Mouse (Mus musculus): ENCODE data around the gene Emx1. TPM values are rescaled to one million over a fixed set of nuclear protein-coding genes. Genes with fewer than 3 reads are reported as not detected.

Gene Emx1
- total and polyA plus RNA-seq, 3 experiments, result not detected

GRCm38 (mm10) chr6:85180036-85180435 lies 7.2 kb upstream of the Emx1 start:
- no peak for DNase-seq (ENCODE audit: extremely low read depth)
- H3K4me3 ChIP-seq (replicated peaks in 1 of 3; ENCODE audit: low read depth in 2 of 3, low read length in 2 of 3, poor library complexity in 1 of 3), result no peak overlapping the region
- no peaks in the 10 kb centered on the region for H3K36me3 ChIP-seq (replicated peaks in 1 of 2; ENCODE audit: control insufficient read depth in 1 of 2, insufficient read depth in 1 of 2, low read length in 1 of 2)
- TF ChIP-seq BHLHE40 (IDR thresholded peaks at IDR 0.05; ENCODE audit: low read depth, low read length) (no peak), TBP (conservative IDR thresholded peaks at IDR 0.05; ENCODE audit: low read depth, low read length) (no peak), ZNF384 (IDR thresholded peaks at IDR 0.05; ENCODE audit: low read depth, low read length) (no peak), ETS1 (conservative IDR thresholded peaks at IDR 0.05; ENCODE audit: low read depth, low read length) (no peak), SIN3A (IDR thresholded peaks at IDR 0.05; ENCODE audit: low read length) (no peak), POLR2A (IDR thresholded peaks at IDR 0.05; ENCODE audit: low read depth, low read length) (no peak), KAT2A (IDR thresholded peaks at IDR 0.05; ENCODE audit: insufficient replicate concordance, low read length) (no peak), NELFE (IDR thresholded peaks at IDR 0.05; ENCODE audit: low read depth, low read length) (no peak), GABPA (IDR thresholded peaks at IDR 0.05; ENCODE audit: insufficient replicate concordance, low read depth, low read length) (no peak), ZC3H11A (IDR thresholded peaks at IDR 0.05; ENCODE audit: low read depth, low read length) (no peak), MAX (IDR thresholded peaks at IDR 0.05; ENCODE audit: low read length) (no peak), USF2 (conservative IDR thresholded peaks at IDR 0.05; ENCODE audit: low read depth, low read length) (no peak), ZMIZ1 (IDR thresholded peaks at IDR 0.05; ENCODE audit: low read depth, low read length) (no peak), RAD21 (IDR thresholded peaks at IDR 0.05; ENCODE audit: low read depth, low read length) (no peak), RCOR1 (conservative IDR thresholded peaks at IDR 0.05; ENCODE audit: low read depth, low read length) (no peak), JUND (conservative IDR thresholded peaks at IDR 0.05; ENCODE audit: low read depth, low read length) (no peak), USF1 (IDR thresholded peaks at IDR 0.05; ENCODE audit: low read depth, low read length) (no peak)
- H3K9me3 ChIP-seq (replicated peaks; ENCODE audit: low read length), result peaks cover 7% of the 10 kb centered on the region
- H3K79me2 ChIP-seq (replicated peaks; ENCODE audit: control insufficient read depth, extremely low read depth, insufficient read depth, poor library complexity, severe bottlenecking), result no peaks in the 10 kb centered on the region
- no peak overlapping the region for H3K9ac ChIP-seq (ENCODE audit: insufficient read depth, low read depth)
- no peak overlapping the region for H3K27ac ChIP-seq (ENCODE audit: insufficient read depth, low read depth)
- in situ Hi-C loops (cut with MboI; ENCODE audit: low pct_ligation_motif_present, low pct_unique_long_range_greater_than_20kb, low sequenced_read_pairs) (no loop called here), dilution Hi-C loops (cut with MboI; ENCODE audit: extremely low pct_ligation_motif_present, extremely low pct_unique_long_range_greater_than_20kb, low sequenced_read_pairs) (no loop called here)
- no peak overlapping the region for H3K4me2 ChIP-seq (ENCODE audit: insufficient read depth, low read depth, poor library complexity, severe bottlenecking)
- H3K4me1 ChIP-seq (ENCODE audit: control insufficient read depth in 1 of 2, insufficient read depth in 2 of 2), result no peaks in the 10 kb centered on the region
- H3K27me3 ChIP-seq (replicated peaks), result peaks cover 68% of the 10 kb centered on the region

GRCm38 (mm10) chr6:85183951-85184350 lies 3.3 kb upstream of the Emx1 start:
- dilution Hi-C loops (cut with MboI; ENCODE audit: extremely low pct_ligation_motif_present, extremely low pct_unique_long_range_greater_than_20kb, low sequenced_read_pairs), result no loop called here

More at GRCm38 (mm10) chr6:85183951-85184350, 3.3 kb upstream of the Emx1 start:
- H3K4me2 ChIP-seq (ENCODE audit: insufficient read depth, low read depth, poor library complexity, severe bottlenecking), result no peak overlapping the region
- no peaks in the 10 kb centered on the region for H3K4me1 ChIP-seq (ENCODE audit: control insufficient read depth in 1 of 2, insufficient read depth in 2 of 2)
- no peak overlapping the region for H3K4me3 ChIP-seq (replicated peaks in 1 of 3; ENCODE audit: low read depth in 2 of 3, low read length in 2 of 3, poor library complexity in 1 of 3)
- H3K9me3 ChIP-seq (replicated peaks; ENCODE audit: low read length), result peaks cover 19% of the 10 kb centered on the region
- peaks cover 53% of the 10 kb centered on the region for H3K27me3 ChIP-seq (replicated peaks)
- H3K27ac ChIP-seq (ENCODE audit: insufficient read depth, low read depth), result no peak overlapping the region
- TF ChIP-seq USF1 (IDR thresholded peaks at IDR 0.05; ENCODE audit: low read depth, low read length), result no peak
- no peaks in the 10 kb centered on the region for H3K36me3 ChIP-seq (replicated peaks in 1 of 2; ENCODE audit: control insufficient read depth in 1 of 2, insufficient read depth in 1 of 2, low read length in 1 of 2)
- H3K9ac ChIP-seq (ENCODE audit: insufficient read depth, low read depth), result no peak overlapping the region
- no peaks in the 10 kb centered on the region for H3K79me2 ChIP-seq (replicated peaks; ENCODE audit: control insufficient read depth, extremely low read depth, insufficient read depth, poor library complexity, severe bottlenecking)
- DNase-seq (ENCODE audit: extremely low read depth), result no peak
- in situ Hi-C loops (cut with MboI; ENCODE audit: low pct_ligation_motif_present, low pct_unique_long_range_greater_than_20kb, low sequenced_read_pairs), result no loop called here
